Mouse (Mus musculus): ENCODE measurements around the gene Fam171a2. TPM values are rescaled to one million over a fixed set of nuclear protein-coding genes. Genes with fewer than 3 reads are reported as not detected.
"Not testable (repeated sequence)": the region's sequence is repeated elsewhere in the genome, so short reads cannot be mapped to it uniquely, and the experiment has no call there.

Gene Fam171a2
- total RNA-seq, 2 experiments from 2014 or later: 3.4 to 3.5 TPM

DNA sequence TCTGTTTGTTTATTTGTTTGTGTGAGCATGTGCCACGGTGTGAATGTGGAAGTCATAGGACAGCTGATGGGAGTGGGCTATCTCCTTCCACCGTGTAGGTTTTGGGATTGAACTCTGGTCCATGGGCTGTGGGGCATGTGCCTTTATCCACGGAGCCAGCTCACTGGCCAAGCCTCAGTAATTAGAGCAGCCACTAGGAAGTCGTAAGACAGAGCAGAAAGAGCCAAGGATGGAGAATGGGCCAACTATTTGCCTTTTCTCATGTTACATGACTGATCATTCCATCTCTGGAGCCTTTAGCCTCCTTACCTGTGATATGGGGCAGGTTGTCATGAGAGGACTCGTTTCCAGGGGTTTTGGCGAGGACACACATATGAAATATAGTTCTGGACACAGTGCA lies 51.2 kb downstream of the Fam171a2 start:
- DNase-seq (ENCODE audit: low spot score in 2 of 2): no peak

DNA sequence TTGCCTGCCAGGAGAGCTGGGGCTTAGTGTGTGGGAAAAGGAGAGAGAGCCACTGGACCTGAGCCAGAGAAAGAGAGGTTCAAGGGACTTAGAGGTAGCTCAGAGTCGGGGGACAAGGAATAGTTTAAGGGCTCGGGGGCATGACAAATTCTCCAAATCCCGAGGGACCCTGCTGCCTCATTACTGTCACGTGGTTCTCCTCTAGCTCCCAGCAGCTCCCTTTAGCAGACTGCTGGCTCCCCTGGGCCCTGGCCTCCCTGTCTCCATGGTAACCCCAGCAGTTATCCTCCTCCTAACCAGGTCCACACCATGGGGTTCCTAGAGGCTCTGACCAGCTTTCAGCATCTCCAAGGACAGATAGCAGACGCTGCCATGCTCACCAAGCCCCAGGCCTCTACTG lies 52.2 kb downstream of the Fam171a2 start:
- DNase-seq (ENCODE audit: low spot score in 2 of 2): no peak

DNA sequence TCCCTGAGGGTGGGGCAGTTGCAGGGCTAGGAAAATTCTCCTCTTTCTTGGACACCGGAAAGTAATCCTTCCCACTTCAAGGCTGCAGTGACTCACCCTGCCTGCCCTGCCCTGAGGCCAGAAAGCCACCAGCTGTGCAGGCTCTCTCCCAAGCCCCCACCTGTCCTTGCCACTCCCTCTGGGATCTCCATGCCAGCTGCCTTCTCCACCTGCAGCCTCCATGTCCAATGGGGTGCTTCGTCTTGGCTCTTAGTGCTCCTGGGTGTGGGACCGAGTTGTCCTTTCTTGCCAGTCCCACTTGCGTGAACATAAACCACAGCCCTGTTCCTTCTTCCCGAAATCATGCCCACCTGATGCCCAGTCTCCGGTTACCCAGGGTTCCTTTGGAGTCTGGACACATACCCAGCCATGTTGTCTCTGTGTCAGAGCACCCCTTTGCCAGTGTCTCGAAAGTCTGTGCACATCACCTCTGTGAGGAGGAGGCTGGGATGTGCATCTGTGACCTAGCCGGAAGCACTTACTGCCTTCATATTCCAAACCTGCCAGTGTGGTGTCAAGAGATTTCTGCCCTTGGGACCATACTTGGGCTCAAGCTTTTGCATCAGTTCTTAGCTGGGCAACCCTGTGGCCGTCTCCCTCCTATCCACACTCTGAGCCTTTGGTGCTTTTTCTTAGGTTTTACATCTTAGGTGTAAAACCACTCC lies 52.9 kb downstream of the Fam171a2 start:
- no peak for DNase-seq (ENCODE audit: low spot score in 2 of 2)

- no peak for DNase-seq (ENCODE audit: low spot score in 2 of 2)
Observed at GRCm38 (mm10) chr11:102393719-102394420, 53.6 kb downstream of the Fam171a2 start.

DNA sequence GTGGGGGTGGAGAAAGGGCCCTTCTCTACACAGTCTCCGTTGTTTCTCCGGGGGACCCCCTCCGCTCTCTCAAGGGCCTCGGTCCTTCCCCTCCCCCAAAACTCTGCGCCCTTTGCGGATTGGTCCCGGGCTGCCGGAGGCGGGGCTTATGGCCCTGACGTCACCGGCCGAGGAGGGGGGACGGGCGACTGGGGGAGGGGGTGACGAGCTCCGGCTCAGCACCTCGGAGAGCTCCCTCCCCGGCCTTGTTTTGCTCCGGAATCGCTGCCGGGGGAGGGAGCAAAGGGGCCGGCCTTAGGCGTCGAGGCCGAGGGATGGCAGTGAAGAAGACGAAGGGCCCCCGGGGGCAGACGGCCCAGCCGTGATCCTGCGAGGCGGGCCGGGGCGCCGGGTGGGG lies 54.2 kb downstream of the Fam171a2 start, which contains the start of gene Rundc3a:
Rundc3a (plus strand) TSS at position 166 of the 397 bp plus-strand sequence.
- peak; percentile 86 to 89 for DNase-seq (ENCODE audit: low spot score in 2 of 2)

- no peak for DNase-seq (ENCODE audit: low spot score in 2 of 2)
Observed at GRCm38 (mm10) chr11:102392441-102393237, 54.8 kb downstream of the Fam171a2 start.

DNA sequence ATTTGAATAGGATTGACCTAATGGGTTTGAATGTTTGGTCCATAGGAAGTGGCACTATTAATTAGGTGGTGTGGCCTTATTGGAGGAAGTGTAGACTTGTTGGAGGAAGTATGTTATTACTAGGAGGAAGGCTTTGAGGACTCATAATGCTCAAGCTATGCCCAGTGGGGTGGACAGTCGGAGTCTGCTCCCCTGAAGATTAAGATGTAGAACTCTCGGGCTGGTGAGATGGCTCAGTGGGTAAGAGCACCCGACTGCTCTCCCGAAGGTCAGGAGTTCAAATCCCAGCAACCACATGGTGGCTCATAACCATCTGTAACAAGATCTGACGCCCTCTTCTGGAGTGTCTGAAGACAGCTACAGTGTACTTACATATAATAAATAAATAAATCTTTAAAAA lies 58.0 kb downstream of the Fam171a2 start:
- not testable (repeated sequence) for DNase-seq (ENCODE audit: low spot score in 2 of 2)

Small RNAs within 50 kb of the gene (microRNA-seq; reads per million reads assigned to microRNA genes)
- 0.47 to 1.8 reads per million in 2 experiments for gene Mir6930 (ENCODE audit: borderline number of aligned reads in 2 of 2)

Other genes with a start within 250 kb of the Fam171a2 start
- gene Hdac5, start 217.5 kb downstream of the Fam171a2 start, total RNA-seq (2021): 100 to 1,000 TPM in 1 of 2 experiments, 10 to 100 TPM in 1; 79.1 to 115 TPM
- under 1 TPM in 1 of 2 experiments, not detected in 1; 0.46 TPM for gene BC030867, start 198.8 kb downstream of the Fam171a2 start, total RNA-seq (2021)
- gene Asb16, start 178.9 kb downstream of the Fam171a2 start, total RNA-seq (2021): under 1 TPM; 0.30 to 0.61 TPM
- 10 to 100 TPM; 43.3 to 55.3 TPM for gene Tmub2, start 162.8 kb downstream of the Fam171a2 start, total RNA-seq (2021)
- gene Atxn7l3, start 151.1 kb downstream of the Fam171a2 start, total RNA-seq (2021): 10 to 100 TPM; 44.3 to 53.4 TPM
- 100 to 1,000 TPM in 1 of 2 experiments, 10 to 100 TPM in 1; 93.7 to 117 TPM for gene Ubtf, start 127.9 kb downstream of the Fam171a2 start, total RNA-seq (2021)
- gene Slc4a1, start 81.5 kb downstream of the Fam171a2 start, total RNA-seq (2021): under 1 TPM; 0.23 to 0.80 TPM
- 10 to 100 TPM; 40.0 to 45.9 TPM for gene Rundc3a, start 54.3 kb downstream of the Fam171a2 start, total RNA-seq (2021)
- gene Slc25a39, start 39.7 kb downstream of the Fam171a2 start, total RNA-seq (2021): 100 to 1,000 TPM; 461 to 466 TPM
- 100 to 1,000 TPM; 156 to 181 TPM for gene Grn, start 17.4 kb downstream of the Fam171a2 start, total RNA-seq (2021)
- 1 to 10 TPM; 3.4 to 3.6 TPM for gene Itga2b, start 22.4 kb upstream of the Fam171a2 start, total RNA-seq (2021)
- gene Gpatch8, start 108.7 kb upstream of the Fam171a2 start, total RNA-seq (2021): 10 to 100 TPM; 24.6 to 29.8 TPM
- not detected for gene Gm11627, start 131.8 kb upstream of the Fam171a2 start, total RNA-seq (2021)
- 1 to 10 TPM; 2.6 to 3.6 TPM for gene Fzd2, start 156.7 kb upstream of the Fam171a2 start, total RNA-seq (2021)
- gene Meioc, start 216.0 kb upstream of the Fam171a2 start, total RNA-seq (2021): not detected